Mouse (Mus musculus): ENCODE data around the gene Fat3.

The Fat3 gene

DNA sequence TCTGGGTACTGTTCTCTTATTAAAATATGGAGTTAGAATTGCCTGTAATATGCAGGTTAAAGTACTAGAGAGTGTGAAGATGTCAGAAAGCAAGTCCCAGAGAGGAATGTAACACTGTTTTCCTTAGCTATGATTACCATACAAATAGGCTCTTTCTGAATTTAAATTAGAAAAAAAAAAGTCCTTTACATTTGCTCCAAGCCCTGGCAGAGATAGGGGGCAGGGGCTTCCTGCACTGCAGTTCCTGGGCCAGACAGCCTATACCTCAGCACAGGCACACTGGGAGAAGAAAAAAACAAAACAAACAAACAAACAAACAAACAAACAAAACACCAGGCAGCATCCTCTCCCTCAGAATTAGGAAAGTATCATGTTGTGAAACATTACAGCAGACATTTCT is 274.5 kb downstream of the Fat3 start:
- no peak for DNase-seq

DNA sequence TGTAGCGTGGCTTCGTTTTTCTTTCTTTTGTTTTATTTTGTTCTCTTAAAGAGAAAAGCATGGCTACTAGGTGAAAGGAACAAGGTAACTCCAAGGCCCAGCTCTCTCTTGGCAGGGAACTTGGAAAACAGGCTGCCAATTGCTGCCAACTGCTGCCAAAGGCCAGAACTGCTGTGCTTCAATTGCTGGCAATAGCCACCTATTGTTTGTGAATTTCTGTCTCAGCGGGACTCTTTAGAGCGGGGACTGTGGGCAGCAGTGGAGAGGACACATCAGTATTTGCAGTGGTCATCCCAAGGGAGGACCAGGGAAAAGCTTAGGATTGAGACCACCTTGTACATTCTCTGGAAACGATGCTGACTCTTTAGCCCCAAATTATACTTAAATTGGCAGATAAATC is 279.2 kb downstream of the Fat3 start:
- peak; percentile 72 to 73 for DNase-seq

DNA sequence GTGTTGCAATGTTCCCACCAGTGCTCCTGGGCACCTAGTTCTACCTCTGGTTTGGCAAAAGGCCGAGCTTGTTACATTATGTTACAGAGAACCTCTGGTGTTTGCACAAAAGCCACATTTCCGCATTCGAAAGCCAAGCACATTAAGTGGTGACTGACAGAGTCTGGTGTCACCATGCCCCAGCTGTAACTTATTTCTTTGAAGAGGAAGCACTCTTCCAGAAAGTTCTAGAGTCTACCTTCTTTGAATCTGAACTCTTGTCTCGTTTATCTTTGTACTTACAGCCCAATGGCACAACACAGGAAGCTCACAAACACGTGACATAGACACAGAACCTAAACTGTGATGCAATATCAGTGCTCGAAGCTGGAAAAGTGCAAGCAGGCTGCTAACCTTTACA is 284.9 kb downstream of the Fat3 start:
- DNase-seq, result no peak

DNA sequence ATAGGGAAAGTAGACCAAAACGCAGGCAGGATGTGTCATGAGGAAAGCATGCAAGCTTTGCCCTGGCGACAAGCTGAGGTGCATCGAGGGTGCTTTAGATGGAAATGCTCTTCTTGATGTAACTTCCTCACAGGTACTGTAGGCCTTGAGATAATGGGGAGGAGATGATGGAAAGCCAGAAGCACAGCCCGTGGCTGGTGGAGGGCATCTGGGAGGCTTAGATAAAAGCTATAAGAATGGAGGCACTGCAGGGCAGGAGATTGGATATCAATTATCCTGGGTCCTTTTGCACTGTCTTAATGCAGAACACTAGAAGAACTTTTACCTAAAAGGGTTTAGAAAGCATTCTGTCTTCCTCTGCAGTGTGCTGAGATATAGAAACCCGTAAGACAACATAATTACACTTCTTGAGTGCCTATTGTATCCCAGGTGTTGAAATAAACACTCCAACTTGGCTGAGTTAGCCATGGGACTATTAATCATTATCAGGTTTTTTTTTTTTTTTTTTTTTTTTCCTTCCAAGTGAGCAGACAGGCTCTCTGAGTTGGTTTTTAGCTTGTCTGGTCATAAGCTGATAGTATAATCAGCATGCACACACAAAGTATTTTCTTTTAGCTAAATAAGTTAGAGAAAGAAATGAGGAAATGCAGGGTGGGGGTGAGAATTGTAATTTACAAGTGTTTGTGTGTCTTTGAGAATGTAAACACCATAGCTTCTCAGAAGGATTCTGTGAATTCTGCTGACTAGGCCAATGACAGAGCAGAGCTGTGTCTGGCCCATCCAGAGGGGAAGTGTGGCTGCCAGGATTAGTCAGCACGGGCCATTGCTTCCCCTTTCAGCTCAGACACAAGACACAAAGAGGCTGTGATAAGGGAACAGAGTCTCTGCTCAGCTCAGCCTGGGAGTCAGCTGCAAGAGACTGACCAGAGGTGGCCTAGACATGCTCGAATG is 286.1 kb downstream of the Fat3 start:
- peak; percentile 24 to 26 for DNase-seq

DNA sequence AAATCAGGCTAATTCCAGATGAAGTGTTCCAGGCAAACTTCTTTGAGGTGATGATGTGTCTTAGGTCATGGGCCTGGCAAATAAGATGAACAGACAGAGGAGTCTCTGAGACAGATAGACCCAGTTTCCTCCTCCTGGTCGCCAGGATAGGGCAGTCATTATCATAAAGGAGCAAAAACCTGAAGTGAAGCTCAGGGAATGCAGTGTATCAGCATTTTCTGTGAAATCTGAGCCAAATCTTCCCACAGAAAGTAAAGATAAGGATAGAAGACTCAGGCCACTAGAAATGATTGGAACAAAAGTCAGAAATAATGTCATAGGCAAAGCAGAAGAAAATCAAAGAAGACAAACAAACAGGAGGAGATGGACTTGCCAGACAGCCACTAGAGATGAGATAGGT is 287.8 kb downstream of the Fat3 start:
- no peak for DNase-seq

- DNase-seq, result no peak
Measured at GRCm38 (mm10) chr9:16212628-16213027, 288.5 kb downstream of the Fat3 start.

- no peak for DNase-seq
Measured at GRCm38 (mm10) chr9:16212163-16212562, 288.9 kb downstream of the Fat3 start.

DNA sequence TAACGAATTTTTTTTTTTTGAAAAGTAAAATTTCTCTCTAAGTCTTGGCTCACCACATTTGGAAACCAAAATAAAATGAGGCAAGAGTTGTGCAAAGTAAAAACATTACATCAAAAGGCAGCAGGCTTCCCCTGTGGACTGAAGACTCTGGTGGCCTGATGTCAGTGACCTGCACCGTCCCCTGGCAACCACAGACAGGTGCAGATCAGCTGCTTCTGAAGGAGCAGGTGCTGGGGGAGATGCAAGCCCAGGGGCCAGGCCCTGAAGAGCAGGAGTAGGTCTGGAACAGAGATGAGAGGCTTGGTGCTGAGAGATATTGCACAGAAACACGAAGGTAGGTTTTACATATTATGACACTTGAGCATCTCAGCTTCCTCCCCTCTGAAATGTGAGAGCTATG is 289.6 kb downstream of the Fat3 start:
- no peak for DNase-seq

GRCm38 (mm10) chr9:16202296-16202695 is 298.8 kb downstream of the Fat3 start:
- DNase-seq, result no peak

- DNase-seq, result peak; percentile 79 to 82
Measured at GRCm38 (mm10) chr9:16200948-16201347, 300.1 kb downstream of the Fat3 start.

DNA sequence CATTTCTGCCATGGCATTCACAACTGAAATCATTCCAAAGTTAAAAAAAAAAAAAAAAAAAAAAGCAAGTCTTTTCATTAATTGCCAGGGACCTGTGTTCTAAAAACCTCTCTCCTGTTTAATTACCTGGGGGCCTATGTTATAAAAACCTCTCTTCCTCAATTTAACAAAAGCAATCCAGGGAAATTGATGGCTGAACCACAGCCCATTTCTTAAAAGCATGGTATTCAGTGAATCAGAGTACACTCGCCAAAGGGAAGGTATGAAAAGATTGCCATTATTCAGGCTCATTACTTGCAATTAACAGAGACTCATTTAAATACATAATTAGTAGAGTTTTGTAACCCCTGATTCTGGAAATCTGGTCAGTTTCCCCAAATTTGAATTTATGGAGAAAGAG is 314.6 kb downstream of the Fat3 start:
- DNase-seq, result no peak

- DNase-seq, result peak; percentile 61 to 63
Measured at GRCm38 (mm10) chr9:16169238-16169637, 331.8 kb downstream of the Fat3 start.

- DNase-seq, result no peak
Measured at GRCm38 (mm10) chr9:16168051-16168450, 333.0 kb downstream of the Fat3 start.

- DNase-seq, result no peak
Measured at GRCm38 (mm10) chr9:16159366-16159765, 341.7 kb downstream of the Fat3 start.

GRCm38 (mm10) chr9:16153580-16153930 is 347.5 kb downstream of the Fat3 start:
- DNase-seq, result no peak

DNA sequence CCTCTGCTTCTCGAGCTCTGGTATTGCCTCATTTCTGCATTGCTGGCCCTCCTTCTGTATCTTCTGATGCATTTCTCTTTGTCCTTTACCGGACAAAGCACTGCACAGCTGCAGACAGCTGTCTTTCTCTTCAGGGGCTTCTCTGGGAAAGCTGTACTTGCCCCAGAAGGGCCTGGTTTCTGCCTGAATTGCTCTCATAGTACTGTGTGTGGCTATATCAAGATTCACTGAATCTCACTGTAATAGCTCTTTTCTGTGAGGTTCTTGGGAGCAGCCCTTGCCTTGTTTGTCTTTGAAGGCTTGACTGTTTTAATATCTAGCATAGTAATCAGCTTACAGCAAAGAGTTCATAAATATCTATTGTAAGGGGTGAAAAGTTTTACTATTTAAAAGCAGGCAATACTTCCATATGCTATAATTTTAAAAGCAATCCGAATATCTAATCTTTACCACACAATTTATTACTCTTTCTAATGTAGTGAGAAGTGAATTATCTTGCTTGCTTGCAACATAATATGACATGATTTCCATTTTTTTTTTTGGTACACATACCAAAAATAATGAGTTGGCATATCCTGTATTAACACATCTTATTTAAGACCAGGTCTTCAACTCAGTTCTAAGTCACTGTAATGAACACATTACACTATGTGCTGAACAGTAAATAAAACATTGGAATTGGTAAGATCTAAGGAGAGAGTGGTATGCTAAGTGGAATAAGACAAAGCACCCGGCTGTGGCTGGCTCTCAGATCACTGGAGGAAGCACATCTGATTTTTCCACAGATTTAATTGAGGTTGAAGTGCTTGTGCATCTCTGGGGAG is 348.1 kb downstream of the Fat3 start:
- DNase-seq, result no peak

DNA sequence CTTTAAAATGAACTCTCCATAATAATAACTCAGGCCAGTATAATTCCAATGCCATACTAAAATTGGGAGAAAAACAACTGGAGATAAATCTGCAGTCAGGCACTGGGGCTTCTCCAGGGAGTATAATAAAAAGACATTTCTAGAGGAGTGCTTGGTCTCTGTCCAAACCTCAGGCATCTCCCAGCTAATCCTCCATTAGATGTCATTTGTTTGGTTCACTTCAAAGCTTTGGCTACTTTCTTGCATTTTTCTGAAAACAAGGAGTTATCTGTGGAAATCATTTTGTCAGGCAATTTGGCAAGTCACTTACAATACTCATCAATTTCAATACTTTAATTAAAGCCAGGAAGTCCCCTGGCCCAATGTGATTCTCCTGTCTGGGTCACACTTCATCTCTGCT is 351.0 kb downstream of the Fat3 start:
- DNase-seq, result no peak

GRCm38 (mm10) chr9:16147735-16148134 is 353.4 kb downstream of the Fat3 start:
- DNase-seq, result no peak

DNA sequence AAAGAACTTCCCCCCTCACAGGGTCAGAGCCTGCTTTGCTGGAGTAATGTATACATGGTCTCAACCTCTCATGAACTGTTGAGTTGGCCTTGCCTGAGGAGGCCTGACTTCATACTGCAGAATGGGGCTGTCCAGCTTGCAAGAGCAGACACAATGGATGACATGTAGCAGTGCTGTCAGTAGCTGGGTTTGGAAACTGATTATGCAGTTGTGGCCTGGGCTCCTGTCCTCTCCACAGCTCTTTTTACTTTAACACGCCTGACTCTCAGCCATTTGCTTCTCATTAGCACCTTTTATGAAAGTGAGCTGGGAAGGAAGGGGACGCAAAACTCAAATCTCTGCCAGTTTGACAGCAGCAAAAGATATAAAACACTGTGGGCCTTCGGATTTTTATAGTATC is 356.4 kb downstream of the Fat3 start:
- no peak for DNase-seq

DNA sequence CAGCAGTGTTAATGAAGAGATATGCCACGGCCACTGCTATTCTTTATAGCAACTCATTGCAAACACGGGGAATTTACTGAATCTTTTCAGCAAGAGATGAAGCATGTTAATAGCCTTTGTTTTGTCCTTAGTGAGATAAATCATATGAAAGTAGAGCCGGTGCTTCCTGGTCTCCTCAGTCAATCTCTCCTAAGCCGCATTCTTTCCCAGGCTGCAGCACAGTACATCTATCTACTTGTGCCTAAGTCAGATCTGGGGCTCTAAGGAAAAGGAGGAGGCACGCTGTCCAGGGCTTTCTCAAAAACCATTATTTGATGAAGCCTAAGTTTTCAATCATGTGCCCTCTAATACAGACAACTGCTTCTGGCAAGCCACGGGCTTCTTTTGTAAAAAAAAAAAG is 361.8 kb downstream of the Fat3 start:
- DNase-seq, result no peak

DNA sequence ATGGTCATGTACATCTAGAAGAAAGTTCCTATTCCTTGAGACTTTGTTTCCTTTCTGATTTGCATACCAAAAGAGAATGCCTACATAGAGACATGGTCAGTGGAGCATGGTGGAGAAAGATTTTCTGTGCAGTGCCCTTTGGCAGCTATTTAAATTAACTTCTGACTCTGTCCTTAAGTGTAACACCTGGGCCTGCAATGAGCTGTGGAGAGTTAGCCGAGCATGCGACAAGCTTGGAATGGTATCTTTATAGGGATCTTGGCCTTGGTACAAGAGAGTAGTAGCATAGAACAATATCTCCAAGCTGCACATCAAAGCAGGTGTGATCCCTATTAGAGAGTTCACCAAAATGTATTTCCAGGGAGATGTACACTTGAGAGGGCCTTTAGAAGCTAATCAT is 368.0 kb downstream of the Fat3 start:
- no peak for DNase-seq

- no peak for DNase-seq
Measured at GRCm38 (mm10) chr9:16132594-16132993, 368.5 kb downstream of the Fat3 start.

GRCm38 (mm10) chr9:16121756-16122155 is 379.3 kb downstream of the Fat3 start:
- DNase-seq, result no peak
